8 mouse cellular contexts compared by ENCODE assay signal in the genomic region with DNA sequence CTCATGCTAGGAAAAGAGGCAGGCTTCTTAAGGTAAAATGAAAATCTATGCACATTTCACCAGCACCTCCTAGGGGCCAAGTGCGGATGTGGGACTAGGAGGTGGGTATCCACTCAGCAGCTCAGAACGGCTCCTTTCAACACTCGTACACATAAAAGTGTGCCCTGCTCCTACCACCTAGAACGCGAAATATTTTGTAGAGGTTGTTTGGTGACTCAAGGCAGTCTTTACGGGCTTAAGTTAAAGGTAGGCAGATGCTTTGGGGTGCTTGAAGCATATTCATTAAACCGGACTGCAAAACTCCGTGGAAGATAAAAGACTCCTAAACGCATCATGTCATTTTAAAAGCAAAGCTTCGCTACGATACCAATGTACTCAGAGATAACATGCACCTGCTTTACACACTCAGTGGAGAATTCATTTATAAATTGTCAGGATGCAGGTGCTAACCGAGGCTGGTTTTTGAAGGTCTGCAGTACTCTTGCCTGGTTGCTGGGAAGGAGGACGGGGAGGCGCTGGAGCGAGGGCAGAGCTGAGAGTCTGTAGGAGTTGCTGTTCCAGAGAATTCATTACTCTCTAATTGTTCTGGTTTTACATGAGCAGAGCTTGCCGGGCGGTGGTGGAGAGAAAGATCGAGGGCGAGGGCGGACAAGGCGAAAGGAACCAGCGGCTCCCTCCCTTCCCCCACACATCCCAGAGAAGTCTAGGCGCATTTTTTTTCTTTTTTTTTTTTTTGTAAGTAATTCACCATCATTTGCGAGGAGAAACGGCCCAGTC. TPM values are rescaled to one million over a fixed set of nuclear protein-coding genes. Genes with fewer than 3 reads are reported as not detected.
A peak's percentile ranks its signal among the peaks of the same experiment; 100 is the strongest.
DNase-seq lines count a peak whose midpoint lies in the region; ATAC-seq lines count a peak whose summit lies in the region.

No protein-coding gene starts in this region.

- WGBS in embryonic facial prominence, embryonic 10.5 days, result under 1% methylated on average over 25 of the region's 25 CpGs
- WGBS in kidney, embryonic 14.5 days, result under 1% methylated on average over 25 of the region's 25 CpGs
- under 1% methylated on average over 25 of the region's 25 CpGs for WGBS in liver, embryonic 11.5 days

- H3K4me1 ChIP-seq in embryonic facial prominence, embryonic 10.5 days, result peaks cover 17% of the 10 kb centered on the region; the same call in 1 of the 2 replicates
- no peaks in the 10 kb centered on the region for H3K4me1 ChIP-seq in kidney, embryonic 14.5 days (ENCODE audit: control insufficient read depth, insufficient read depth, low read length)
- peaks cover 4% of the 10 kb centered on the region; the same call in 1 of the 2 replicates for H3K4me1 ChIP-seq in liver, embryonic 11.5 days (replicated peaks; ENCODE audit: control insufficient read depth, insufficient read depth, low read length)

- DNase-seq in layer of hippocampus, adult 11-12 months (ENCODE audit: low spot score), result peak; percentile 62
- no peak for DNase-seq in layer of hippocampus, adult 9-10 months (ENCODE audit: low spot score)
- DNase-seq in embryonic facial prominence, embryonic 10.5 days (ENCODE audit: low spot score), result peak; percentile 71
- DNase-seq in heart, adult 8-10 months (ENCODE audit: low spot score), result peak; percentile 36
- DNase-seq in liver, embryonic 11.5 days (ENCODE audit: low spot score), result peak; percentile 54
- peak; percentile 71 for DNase-seq in telencephalon, adult 2 months (ENCODE audit: low read depth, low spot score)

- H3K9me3 ChIP-seq in embryonic facial prominence, embryonic 10.5 days, result no peaks in the 10 kb centered on the region
- no peaks in the 10 kb centered on the region for H3K9me3 ChIP-seq in kidney, embryonic 14.5 days (ENCODE audit: control insufficient read depth, low read length)
- no peaks in the 10 kb centered on the region for H3K9me3 ChIP-seq in liver, embryonic 11.5 days (ENCODE audit: control insufficient read depth, low read length)

- H3K4me3 ChIP-seq in embryonic facial prominence, embryonic 10.5 days, result peak overlapping the region; percentile 78
- H3K4me3 ChIP-seq in kidney, embryonic 14.5 days (ENCODE audit: low read length), result peak overlapping the region; percentile 60
- peak overlapping the region; percentile 49 for H3K4me3 ChIP-seq in liver, embryonic 11.5 days (ENCODE audit: low read depth, low read length)

- peak overlapping the region; percentile 85; the same call in 1 of the 2 replicates for H3K27ac ChIP-seq in embryonic facial prominence, embryonic 10.5 days (replicated peaks)
- no peak overlapping the region for H3K27ac ChIP-seq in kidney, embryonic 14.5 days (ENCODE audit: low read depth, low read length)
- no peak overlapping the region for H3K27ac ChIP-seq in liver, embryonic 11.5 days (ENCODE audit: low read depth, low read length)

- peaks cover 17% of the 10 kb centered on the region for H3K27me3 ChIP-seq in embryonic facial prominence, embryonic 10.5 days (replicated peaks; ENCODE audit: low read depth, poor library complexity, severe bottlenecking)
- no peaks in the 10 kb centered on the region for H3K27me3 ChIP-seq in kidney, embryonic 14.5 days (ENCODE audit: control insufficient read depth, insufficient read depth, low read length)
- H3K27me3 ChIP-seq in liver, embryonic 11.5 days (replicated peaks; ENCODE audit: control insufficient read depth, insufficient read depth, low read length), result peaks cover 16% of the 10 kb centered on the region

- no peaks in the 10 kb centered on the region for H3K36me3 ChIP-seq in embryonic facial prominence, embryonic 10.5 days (replicated peaks)
- H3K36me3 ChIP-seq in kidney, embryonic 14.5 days (ENCODE audit: control insufficient read depth, insufficient read depth, low read length), result no peaks in the 10 kb centered on the region
- H3K36me3 ChIP-seq in liver, embryonic 11.5 days (ENCODE audit: control insufficient read depth, insufficient read depth, low read length), result no peaks in the 10 kb centered on the region

- H3K4me2 ChIP-seq in kidney, embryonic 14.5 days (replicated peaks; ENCODE audit: low read depth, low read length), result peak overlapping the region; percentile 88
- H3K4me2 ChIP-seq in liver, embryonic 11.5 days, result peak overlapping the region; percentile 96

- H3K9ac ChIP-seq in kidney, embryonic 14.5 days (ENCODE audit: low read depth, low read length), result peak overlapping the region; percentile 31; the same call in 1 of the 2 replicates
- H3K9ac ChIP-seq in liver, embryonic 11.5 days (ENCODE audit: low read depth, low read length), result no peak overlapping the region

- ATAC-seq in kidney, embryonic 14.5 days (ENCODE audit: low FRiP score, low TSS enrichment), result peak; percentile 43; the same call in 1 of the 2 replicates
- ATAC-seq in liver, embryonic 11.5 days (replicated peaks; ENCODE audit: low FRiP score), result no peak
- peak; percentile 49; the same call in 1 of the 2 replicates for ATAC-seq in monocyte, adult 5-6 weeks (replicated peaks; ENCODE audit: insufficient number of reproducible peaks, low FRiP score, low TSS enrichment, poor library complexity, severe bottlenecking)

RNA-seq across cellular contexts. Expression of a gene that starts 1.0 kb away (rescaled TPM):
- polyA plus RNA-seq in embryonic facial prominence, embryonic 10.5 days (2016; fragmentation: Nextera tagmentation; extraction: Ambion mirVana), result 2.4 and 2.7 TPM in 2 replicates
- 10 to 100 TPM; 32.8 to 51.7 (median 39.3) TPM for total RNA-seq in heart, adult 8-10 months (2022)
- 0.68 and 1.4 TPM in 2 replicates for polyA plus RNA-seq in kidney, embryonic 14.5 days (2014; fragmentation: Nextera tagmentation; extraction: Ambion mirVana)
- 0.32 and 0.33 TPM in 2 replicates for polyA plus RNA-seq in liver, embryonic 11.5 days (2014; fragmentation: Nextera tagmentation; extraction: Ambion mirVana)
- 19.4 to 25.6 TPM (median 21.6 TPM) in 3 replicates for total RNA-seq in monocyte, adult 5-6 weeks (2017)
